Comparison of ENCODE assay signal across 20 mouse cellular contexts in genomic region chr1:78647317-78647885, GRCm38 (mm10). TPM values are rescaled to one million over a fixed set of nuclear protein-coding genes. Genes with fewer than 3 reads are reported as not detected.
DNase-seq lines count a peak whose midpoint lies in the region; ATAC-seq and TF ChIP-seq lines count a peak whose summit lies in the region.
"Had no signal": no experiment of that assay in that cellular context is flagged by ENCODE, and none has a peak within 500 bp of the region (broad histone marks: within the 10 kb centered on the region; RNA-seq: fewer than 3 reads in every experiment).

No protein-coding gene starts in this region.

- no peak overlapping the region for H3K4me2 ChIP-seq in intestine, embryonic 14.5 days (ENCODE audit: low read length)
- no peak overlapping the region for H3K4me2 ChIP-seq in stomach, embryonic 16.5 days (ENCODE audit: low read depth, low read length)
- no peak overlapping the region for H3K4me2 ChIP-seq in forebrain, embryonic 13.5 days
- H3K4me2 ChIP-seq: heart, embryonic 12.5 days; midbrain, embryonic 12.5 days had no signal

- no peak; the same call in 1 of the 2 replicates for ATAC-seq in intestine, embryonic 14.5 days (replicated peaks; ENCODE audit: low FRiP score, low TSS enrichment, low read depth)
- peak; percentile 79 for ATAC-seq in stomach, embryonic 16.5 days (ENCODE audit: insufficient read depth, low FRiP score)
- no peak for ATAC-seq in forebrain, embryonic 13.5 days
- ATAC-seq: activated CD4-positive, CD25-positive, alpha-beta regulatory T cell, adult 4 months; forebrain, embryonic 16.5 days; hindbrain, postnatal 0 days; Patski had no signal

- peak; percentile 3 for DNase-seq in kidney, adult 2 months
- no peak for DNase-seq in kidney, adult 8-10 months
- DNase-seq in testis, postnatal 10 days (ENCODE audit: low spot score): peak; percentile 10
- no peak for DNase-seq in testis, postnatal 14 days (ENCODE audit: low spot score)
- peak; percentile 50 for DNase-seq in intestine, embryonic 14.5 days (ENCODE audit: low spot score)
- DNase-seq in c-Kit-positive CD71-positive TER-119-positive erythroid progenitor cells, embryonic 14.5 days (ENCODE audit: low spot score): no peak
- DNase-seq: cerebellum, adult 2 months; heart, postnatal 36 days; kidney, postnatal 36 days; layer of hippocampus, postnatal 36 days had no signal

- no peaks in the 10 kb centered on the region for H3K36me3 ChIP-seq in kidney, adult 2 months (ENCODE audit: control insufficient read depth, insufficient read depth, low read length)
- no peaks in the 10 kb centered on the region for H3K36me3 ChIP-seq in intestine, embryonic 14.5 days (ENCODE audit: control insufficient read depth, insufficient read depth, low read length)
- no peaks in the 10 kb centered on the region for H3K36me3 ChIP-seq in stomach, embryonic 16.5 days (ENCODE audit: control insufficient read depth, insufficient read depth, low read length)
- no peaks in the 10 kb centered on the region for H3K36me3 ChIP-seq in forebrain, embryonic 13.5 days (ENCODE audit: poor library complexity, severe bottlenecking)
- H3K36me3 ChIP-seq: heart, embryonic 12.5 days; midbrain, embryonic 12.5 days had no signal

- no peak overlapping the region for H3K27ac ChIP-seq in kidney, adult 2 months (ENCODE audit: insufficient read depth, low read depth, low read length)
- H3K27ac ChIP-seq in intestine, embryonic 14.5 days (ENCODE audit: low read depth): no peak overlapping the region
- peak overlapping the region; percentile 42; the same call in 1 of the 2 replicates for H3K27ac ChIP-seq in stomach, embryonic 16.5 days (ENCODE audit: low read length)
- no peak overlapping the region for H3K27ac ChIP-seq in forebrain, embryonic 13.5 days
- H3K27ac ChIP-seq: hindbrain, postnatal 0 days; macrophage; midbrain, embryonic 12.5 days had no signal

- H3K27me3 ChIP-seq in kidney, adult 2 months (replicated peaks; ENCODE audit: control insufficient read depth, insufficient read depth, low read length): no peaks in the 10 kb centered on the region
- H3K27me3 ChIP-seq in intestine, embryonic 14.5 days (replicated peaks; ENCODE audit: control insufficient read depth, insufficient read depth, low read length): no peaks in the 10 kb centered on the region
- no peaks in the 10 kb centered on the region for H3K27me3 ChIP-seq in stomach, embryonic 16.5 days (ENCODE audit: control insufficient read depth, insufficient read depth, low read length)
- no peaks in the 10 kb centered on the region for H3K27me3 ChIP-seq in forebrain, embryonic 13.5 days
- H3K27me3 ChIP-seq: heart, embryonic 12.5 days; midbrain, embryonic 12.5 days; Patski had no signal

- no peaks in the 10 kb centered on the region for H3K9me3 ChIP-seq in intestine, embryonic 14.5 days (ENCODE audit: control insufficient read depth, low read length)
- H3K9me3 ChIP-seq in stomach, embryonic 16.5 days (replicated peaks; ENCODE audit: control insufficient read depth, low read length): no peaks in the 10 kb centered on the region
- H3K9me3 ChIP-seq in forebrain, embryonic 13.5 days (replicated peaks): no peaks in the 10 kb centered on the region
- H3K9me3 ChIP-seq: midbrain, embryonic 12.5 days had no signal

- no peak overlapping the region for H3K9ac ChIP-seq in intestine, embryonic 14.5 days (ENCODE audit: low read length)
- no peak overlapping the region for H3K9ac ChIP-seq in stomach, embryonic 16.5 days (ENCODE audit: low read length)
- H3K9ac ChIP-seq in forebrain, embryonic 13.5 days: no peak overlapping the region
- H3K9ac ChIP-seq: heart, embryonic 12.5 days; midbrain, embryonic 12.5 days had no signal

- no peak for TF ChIP-seq POLR2A in kidney, adult 2 months (IDR thresholded peaks at IDR 0.05; ENCODE audit: low read depth, low read length)

- 54% methylated on average over 8 of the region's 8 CpGs for WGBS in kidney, adult 2 months
- 40% methylated on average over 8 of the region's 8 CpGs for WGBS in intestine, embryonic 14.5 days
- WGBS in stomach, embryonic 16.5 days: 42% methylated on average over 8 of the region's 8 CpGs
- 72% methylated on average over 8 of the region's 8 CpGs for WGBS in forebrain, embryonic 13.5 days

- H3K4me1 ChIP-seq in kidney, adult 2 months (ENCODE audit: control insufficient read depth, insufficient read depth, low read length): no peaks in the 10 kb centered on the region
- no peaks in the 10 kb centered on the region for H3K4me1 ChIP-seq in intestine, embryonic 14.5 days (replicated peaks; ENCODE audit: control insufficient read depth, insufficient read depth, low read length)
- no peaks in the 10 kb centered on the region for H3K4me1 ChIP-seq in stomach, embryonic 16.5 days (ENCODE audit: control insufficient read depth, insufficient read depth, low read length)
- no peaks in the 10 kb centered on the region for H3K4me1 ChIP-seq in forebrain, embryonic 13.5 days

- H3K4me3 ChIP-seq in kidney, adult 2 months (ENCODE audit: insufficient read depth, low read depth, low read length): no peak overlapping the region
- no peak overlapping the region for H3K4me3 ChIP-seq in intestine, embryonic 14.5 days (ENCODE audit: low read depth, low read length)
- H3K4me3 ChIP-seq in stomach, embryonic 16.5 days (replicated peaks; ENCODE audit: low read length): no peak overlapping the region
- H3K4me3 ChIP-seq in forebrain, embryonic 13.5 days: no peak overlapping the region
- H3K4me3 ChIP-seq: erythroblast, embryonic 14.5 days; heart, embryonic 12.5 days; midbrain, embryonic 12.5 days had no signal

- no peak for TF ChIP-seq CTCF in kidney, adult 2 months (conservative IDR thresholded peaks at IDR 0.05; ENCODE audit: insufficient read depth, insufficient read length, low read depth, low read length)

RNA-seq across cellular contexts. Expression of gene Acsl3, which starts 10.2 kb away (rescaled TPM):
- 7.3 and 12.9 TPM in 2 replicates for polyA plus RNA-seq in kidney, adult 2 months (2012; rRNA removed)
- 87.5 and 96.7 TPM in 2 replicates for polyA plus RNA-seq in intestine, embryonic 14.5 days (2014; fragmentation: Nextera tagmentation; extraction: Ambion mirVana)
- 55.0 and 56.4 TPM in 2 replicates for polyA plus RNA-seq in stomach, embryonic 16.5 days (2015; fragmentation: Nextera tagmentation; extraction: Ambion mirVana)
- 63.4 and 76.1 TPM in 2 replicates for polyA plus RNA-seq in forebrain, embryonic 13.5 days (2015; fragmentation: Nextera tagmentation; extraction: Ambion mirVana)

RNA-seq across cellular contexts. Expression of gene Utp14b, which starts 10.4 kb away (rescaled TPM):
- polyA plus RNA-seq in kidney, adult 2 months (2012; rRNA removed): 0.45 and 0.69 TPM in 2 replicates
- 4.4 and 5.8 TPM in 2 replicates for polyA plus RNA-seq in intestine, embryonic 14.5 days (2014; fragmentation: Nextera tagmentation; extraction: Ambion mirVana)
- 2.3 and 2.4 TPM in 2 replicates for polyA plus RNA-seq in stomach, embryonic 16.5 days (2015; fragmentation: Nextera tagmentation; extraction: Ambion mirVana)
- polyA plus RNA-seq in forebrain, embryonic 13.5 days (2015; fragmentation: Nextera tagmentation; extraction: Ambion mirVana): 2.8 and 3.2 TPM in 2 replicates

Comparison
In these comparisons a context has a peak if more than half of its experiments do, and no peak if none do; other contexts are left out.
1. DNase-seq: peak in kidney, adult 2 months (single experiment), testis, postnatal 10 days (single experiment) and intestine, embryonic 14.5 days (single experiment); none in kidney, adult 8-10 months (0 of 2), testis, postnatal 14 days (single experiment) and c-Kit-positive CD71-positive TER-119-positive erythroid progenitor cells, embryonic 14.5 days (single experiment).